Mouse (Mus musculus) erythroblast, embryonic 14.5 days (primary cell): Measurements from ENCODE around the gene H13.

Experiments used
- GATA1 ChIP-seq: IDR thresholded peaks from 2 replicates; pipeline ENCODE4 v1.6.1; 2012; ENCODE audit warnings: low read length, inconsistent platforms, mixed read lengths
- TAL1 ChIP-seq: IDR thresholded peaks from 3 replicates; pipeline ENCODE4 v1.6.1; 2012; ENCODE audit warnings: low read length, inconsistent platforms, mixed read lengths

- no peak for TF ChIP-seq TAL1
- no peak for TF ChIP-seq GATA1
Observed at GRCm38 (mm10) chr2:152661163-152661562, 8.1 kb upstream of the H13 start.
